Mouse (Mus musculus): ENCODE data around the gene Il17rd. TPM values are rescaled to one million over a fixed set of nuclear protein-coding genes. Genes with fewer than 3 reads are reported as not detected.

The Il17rd gene
- polyA plus RNA-seq (2017; shearing (Covaris generic)), result under 1 TPM; 0.25 to 0.29 TPM

DNA sequence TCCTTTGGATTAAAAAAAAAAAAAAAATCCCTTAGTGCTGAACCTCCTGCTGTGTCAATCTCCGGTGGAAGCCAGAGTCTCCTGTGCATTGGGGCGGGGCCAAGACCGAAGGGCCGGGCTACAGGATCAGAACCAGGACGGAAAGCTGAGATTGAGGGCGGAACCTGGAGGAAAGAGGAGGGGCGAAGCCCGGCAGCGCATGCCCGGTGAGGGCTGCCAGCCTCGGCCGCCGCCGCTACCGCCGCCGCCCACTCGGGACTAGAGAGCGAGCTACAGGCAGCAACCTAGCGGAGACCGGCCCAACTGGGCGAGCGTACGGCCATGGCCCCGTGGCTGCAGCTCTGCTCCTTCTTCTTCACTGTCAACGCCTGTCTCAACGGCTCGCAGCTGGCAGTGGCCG lies at the start of gene Il17rd:
TSS of gene Il17rd (plus strand) at position 159 of the 400 bp plus-strand sequence.

DNA sequence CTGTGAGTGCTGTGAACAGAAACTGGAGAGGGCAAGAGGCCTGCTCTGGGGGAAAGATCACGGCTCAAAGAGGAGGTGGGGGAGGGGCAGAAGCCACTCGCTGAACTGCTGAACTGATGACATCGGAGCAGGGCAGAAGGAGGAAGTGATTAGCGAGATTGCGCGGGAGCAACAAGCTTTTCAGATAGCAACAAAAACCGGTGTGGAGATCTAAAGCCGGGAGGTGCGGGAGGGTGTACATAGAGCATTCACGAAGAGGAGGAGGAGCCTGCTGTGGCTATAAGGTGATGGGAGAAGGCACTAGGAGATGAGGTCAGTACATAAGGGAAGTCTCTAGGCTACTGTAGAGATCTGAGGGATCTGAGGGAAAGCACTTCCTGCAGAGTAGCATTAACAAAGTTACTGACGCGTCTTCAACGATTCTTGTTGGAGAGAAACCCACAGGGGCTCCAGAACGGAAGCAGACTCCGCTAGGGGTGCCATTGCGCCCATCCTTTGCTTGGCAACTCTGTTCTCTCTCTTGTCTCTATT lies 44.5 kb upstream of the Il17rd start, which contains the start of gene Hesx1:
TSS of gene Hesx1 (plus strand) at position 206 of the 531 bp plus-strand sequence.

DNA sequence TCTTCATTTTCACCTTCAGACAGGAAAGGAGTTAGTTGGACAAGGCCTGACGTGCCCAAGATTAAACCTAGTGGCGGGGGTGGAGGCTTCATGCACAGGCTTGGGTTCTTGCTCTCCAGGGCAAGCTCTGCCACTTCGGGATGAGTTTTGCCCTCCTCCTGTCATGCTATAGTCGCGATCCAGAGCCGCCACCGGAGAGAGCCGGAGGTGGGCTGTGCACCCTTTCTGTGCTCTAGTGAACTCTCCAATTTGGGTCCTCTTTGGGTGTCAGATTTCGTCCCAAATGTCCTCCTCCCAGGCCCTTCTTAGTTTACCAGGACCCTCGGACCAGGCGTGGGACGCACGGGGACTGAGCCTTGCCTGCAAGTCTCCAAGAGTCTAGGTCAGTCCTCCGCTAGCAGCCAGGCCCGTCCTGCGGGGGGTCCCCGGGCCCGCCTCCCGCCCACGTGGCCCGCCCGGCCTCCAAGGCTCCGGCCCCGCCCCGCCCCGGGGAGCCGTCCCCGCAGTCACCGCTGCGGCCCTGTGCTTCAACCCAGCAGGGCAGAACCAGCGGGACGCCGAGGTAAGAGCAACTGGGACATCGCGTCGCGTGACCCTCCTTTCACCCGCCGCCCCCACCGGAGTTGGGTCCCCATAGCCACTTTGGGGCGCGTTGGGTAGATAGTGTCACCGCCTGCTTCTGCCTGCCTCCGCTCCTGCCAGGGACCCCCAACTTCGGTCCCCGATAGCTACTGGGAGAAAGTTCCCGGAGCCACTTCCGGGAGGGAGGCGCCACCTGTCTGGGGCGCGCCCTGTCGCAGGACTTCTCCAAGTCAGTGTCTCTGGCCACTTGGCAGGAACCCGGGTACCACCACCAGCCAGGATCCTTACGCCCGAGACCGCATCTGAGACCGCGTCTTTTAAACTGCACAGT lies 75.9 kb downstream of the Il17rd start, which contains the start of gene Arhgef3:
TSS of gene Arhgef3 (plus strand) at position 538 of the 913 bp plus-strand sequence.

Other genes with a start within 250 kb of the Il17rd start
- under 1 TPM; 0.18 to 0.97 TPM for gene Asb14, start 144.4 kb upstream of the Il17rd start, polyA plus RNA-seq (2017; shearing (Covaris generic))
- gene Appl1, start 67.7 kb upstream of the Il17rd start, polyA plus RNA-seq (2017; shearing (Covaris generic)), result 10 to 100 TPM; 41.4 to 52.5 TPM
- under 1 TPM; 0.65 to 0.82 TPM for gene Hesx1, start 44.5 kb upstream of the Il17rd start, polyA plus RNA-seq (2017; shearing (Covaris generic))
- gene Arhgef3, start 76.0 kb downstream of the Il17rd start, polyA plus RNA-seq (2017; shearing (Covaris generic)), result 100 to 1,000 TPM; 137 to 228 TPM

Measured in activated CD4-positive, CD25-positive, alpha-beta regulatory T cell (primary cell).